Mouse (Mus musculus) left cerebral cortex, adult 11 months (tissue): ENCODE measurements around the gene Ugt1a6b.
"Not testable (repeated sequence)": the region's sequence is repeated elsewhere in the genome, so short reads cannot be mapped to it uniquely, and the experiment has no call there.

Source experiments
- DNase-seq: peaks from one replicate; pipeline ENCODE4 v3.0.0; 2022; ENCODE audit warnings: low spot score

Ugt1a6b gene

DNA sequence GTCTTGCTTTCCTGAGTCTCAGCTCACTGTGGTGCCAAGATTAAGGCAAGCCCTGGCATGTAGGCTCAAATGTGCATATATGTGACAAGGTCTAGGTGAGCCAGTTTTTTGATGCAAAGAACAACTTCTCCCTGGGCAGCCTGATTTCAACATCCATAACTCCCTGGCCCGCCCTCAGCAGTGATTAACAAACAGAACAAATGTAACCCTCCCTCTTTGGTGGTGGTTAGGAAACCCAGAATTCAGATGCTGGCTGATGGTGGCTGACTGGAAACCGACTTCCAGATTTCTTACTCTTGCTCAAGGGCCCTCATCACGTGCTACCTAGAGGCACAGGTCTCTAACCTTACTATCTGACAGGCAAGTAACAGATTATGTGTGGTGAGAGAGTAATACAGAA is at the start of gene Ugt1a6b:
Gene Ugt1a6b, plus strand, starts transcription at position 234 of the 400 bp plus-strand sequence.
- not testable (repeated sequence) for DNase-seq

- DNase-seq: no peak
Observed at GRCm38 (mm10) chr1:88055088-88055487, 48.0 kb upstream of the Ugt1a6b start, which contains the start of gene Ugt1a10. Gene Ugt1a10 (plus strand): TSS chr1:88055388.

- DNase-seq: not testable (repeated sequence)
Observed at GRCm38 (mm10) chr1:88066472-88067102, 36.5 kb upstream of the Ugt1a6b start.

DNA sequence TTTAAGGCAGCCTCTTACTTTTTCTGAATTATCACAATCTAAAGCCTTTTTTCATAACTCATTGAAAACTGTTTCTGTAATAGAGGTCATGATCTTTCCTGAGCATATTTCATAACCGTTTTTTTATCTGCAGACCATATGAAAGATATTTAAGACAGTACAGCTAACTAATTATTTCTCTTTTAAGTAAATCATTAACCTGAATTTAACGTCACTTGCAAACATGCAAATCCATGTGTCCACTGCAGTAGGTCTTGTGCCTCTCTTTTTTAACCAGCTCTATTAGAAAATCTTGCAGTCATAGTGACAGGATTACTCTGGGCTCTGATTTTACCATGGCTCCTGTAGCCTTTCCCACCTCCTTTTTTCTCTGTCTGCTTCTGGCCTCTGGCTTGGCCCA is 32.6 kb upstream of the Ugt1a6b start, which contains the start of gene Ugt1a9:
Gene Ugt1a9, plus strand, starts transcription at position 306 of the 400 bp plus-strand sequence.
- DNase-seq: no peak

- no peak for DNase-seq
Observed at GRCm38 (mm10) chr1:88070902-88071301, 32.1 kb upstream of the Ugt1a6b start.

- DNase-seq: no peak
Observed at GRCm38 (mm10) chr1:88074471-88074870, 28.6 kb upstream of the Ugt1a6b start.

- no peak for DNase-seq
Observed at GRCm38 (mm10) chr1:88077128-88077527, 25.9 kb upstream of the Ugt1a6b start.

GRCm38 (mm10) chr1:88081670-88082069 is 21.4 kb upstream of the Ugt1a6b start:
- DNase-seq: no peak

DNA sequence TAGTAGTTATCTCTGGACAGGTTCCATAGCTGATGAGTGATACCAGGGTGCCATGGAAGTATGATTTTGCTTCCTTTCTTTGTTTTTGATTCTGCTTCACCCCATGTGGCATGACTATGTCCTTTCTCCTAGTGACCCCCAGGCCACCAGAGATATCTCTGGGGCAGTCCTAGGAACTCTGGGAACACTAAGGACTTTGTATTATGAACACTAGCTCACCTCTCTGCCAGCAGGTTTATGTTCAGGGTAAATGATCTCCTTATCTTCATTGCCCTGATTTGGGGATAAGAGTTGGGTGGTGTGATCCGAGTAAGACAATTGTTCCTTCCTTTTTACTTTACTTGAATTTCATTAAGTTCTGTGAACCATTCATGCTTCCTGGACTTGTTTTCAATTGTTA is 16.9 kb upstream of the Ugt1a6b start:
- DNase-seq: no peak

DNA sequence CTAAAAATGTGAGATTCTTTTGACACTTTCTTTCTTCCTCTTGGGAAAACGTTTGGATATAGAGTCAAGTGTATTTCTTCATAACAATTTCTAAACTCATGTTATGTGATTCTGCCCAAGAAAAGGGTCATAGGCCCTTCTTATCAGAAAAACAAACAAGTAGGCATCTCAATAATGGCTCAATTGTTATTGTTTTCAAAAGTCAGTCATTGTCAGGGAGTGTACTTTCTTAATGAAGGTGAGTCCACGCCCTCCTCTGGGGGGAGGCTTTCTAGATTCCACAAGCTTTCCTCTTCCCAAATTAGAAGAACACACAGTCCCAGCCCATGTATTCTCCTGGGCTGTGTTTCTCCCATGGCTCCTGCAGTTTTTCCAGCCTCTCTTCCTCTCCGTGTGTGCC is 15.5 kb upstream of the Ugt1a6b start, which contains the start of gene Ugt1a8:
Gene Ugt1a8, plus strand, starts transcription at position 301 of the 400 bp plus-strand sequence.
- DNase-seq: no peak

DNA sequence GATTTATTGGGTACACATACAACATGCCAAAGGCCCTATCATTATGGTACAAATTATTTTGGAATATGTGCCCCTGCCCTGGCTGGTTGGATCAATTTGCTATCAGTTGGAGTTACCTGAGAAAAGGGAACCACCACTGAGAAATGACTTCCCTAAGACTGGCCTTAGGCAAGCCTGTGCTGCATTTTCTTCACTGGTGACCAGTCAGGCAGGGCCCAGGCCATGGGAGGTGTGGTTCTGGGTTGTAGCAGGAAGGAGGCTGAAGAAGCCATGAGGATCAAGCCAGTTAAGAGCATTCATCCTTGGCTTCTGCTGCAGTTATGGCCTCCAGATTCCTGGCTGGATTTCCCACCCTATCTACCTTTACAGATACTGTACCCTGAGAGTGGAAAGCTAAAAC is 10.7 kb upstream of the Ugt1a6b start:
- no peak for DNase-seq

- DNase-seq: not testable (repeated sequence)
Observed at GRCm38 (mm10) chr1:88094270-88094676, 8.8 kb upstream of the Ugt1a6b start.

- DNase-seq: no peak
Observed at GRCm38 (mm10) chr1:88094941-88095492, 8.0 kb upstream of the Ugt1a6b start, which contains the start of gene Ugt1a7c. Gene Ugt1a7c (plus strand): TSS chr1:88095062.

- not testable (repeated sequence) for DNase-seq
Observed at GRCm38 (mm10) chr1:88098546-88098945, 4.5 kb upstream of the Ugt1a6b start.

DNA sequence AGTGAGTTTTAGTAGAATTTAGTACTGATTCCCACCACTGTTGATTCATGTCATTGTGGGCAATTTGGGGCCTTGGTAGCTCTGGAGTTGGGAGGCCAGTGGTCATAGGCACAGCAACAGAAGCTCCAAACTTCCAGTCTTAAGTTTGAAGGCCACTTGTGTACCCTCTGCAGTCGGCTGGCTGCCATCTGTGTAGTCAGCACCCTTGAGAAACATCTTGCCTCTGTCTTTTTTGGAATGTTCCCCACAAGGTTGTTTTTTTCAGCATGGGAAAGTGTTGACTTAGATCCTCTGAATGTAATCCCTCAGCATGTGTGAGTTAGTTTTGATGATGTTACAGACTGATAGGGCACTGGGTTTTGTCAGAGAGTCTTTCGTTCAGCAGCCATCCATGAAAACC is 3.4 kb upstream of the Ugt1a6b start:
- DNase-seq: not testable (repeated sequence)

DNA sequence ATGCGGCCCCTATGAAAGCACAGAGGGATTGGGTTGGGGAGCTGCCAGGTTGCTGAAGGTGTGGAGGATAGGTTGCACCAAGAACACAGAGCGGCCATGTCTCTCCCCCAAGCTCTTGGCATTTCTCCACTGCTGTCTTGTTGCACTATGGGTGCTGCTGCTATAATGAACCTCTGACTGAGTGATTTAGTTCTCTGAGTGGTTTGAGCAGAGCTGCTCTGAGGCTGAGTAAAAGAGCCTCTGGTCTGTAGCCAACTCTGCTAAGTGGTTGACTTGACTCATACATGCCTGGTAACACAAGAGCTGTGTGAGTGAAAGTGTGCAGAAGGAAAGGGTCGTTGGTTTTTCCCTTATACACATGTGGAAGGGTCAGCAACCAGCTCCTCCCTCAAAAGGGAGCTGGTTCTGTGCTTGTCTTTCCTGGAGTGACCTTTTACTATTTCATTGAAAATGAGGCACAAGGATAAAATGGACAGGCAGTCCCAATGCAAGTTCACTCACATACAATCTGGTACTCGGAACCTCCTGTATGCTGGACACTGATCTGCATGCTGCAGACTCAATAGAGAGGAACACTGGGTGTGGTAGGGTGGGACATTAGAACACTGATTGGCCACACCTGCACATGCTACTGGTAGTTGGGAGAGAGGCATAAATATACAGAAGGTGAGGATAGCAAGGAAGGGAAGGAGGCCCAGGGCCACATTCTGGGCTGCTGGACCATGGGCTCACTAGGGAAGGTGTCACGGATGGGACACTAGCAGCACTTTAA is 831 bp downstream of the Ugt1a6b start:
- DNase-seq: not testable (repeated sequence)

DNA sequence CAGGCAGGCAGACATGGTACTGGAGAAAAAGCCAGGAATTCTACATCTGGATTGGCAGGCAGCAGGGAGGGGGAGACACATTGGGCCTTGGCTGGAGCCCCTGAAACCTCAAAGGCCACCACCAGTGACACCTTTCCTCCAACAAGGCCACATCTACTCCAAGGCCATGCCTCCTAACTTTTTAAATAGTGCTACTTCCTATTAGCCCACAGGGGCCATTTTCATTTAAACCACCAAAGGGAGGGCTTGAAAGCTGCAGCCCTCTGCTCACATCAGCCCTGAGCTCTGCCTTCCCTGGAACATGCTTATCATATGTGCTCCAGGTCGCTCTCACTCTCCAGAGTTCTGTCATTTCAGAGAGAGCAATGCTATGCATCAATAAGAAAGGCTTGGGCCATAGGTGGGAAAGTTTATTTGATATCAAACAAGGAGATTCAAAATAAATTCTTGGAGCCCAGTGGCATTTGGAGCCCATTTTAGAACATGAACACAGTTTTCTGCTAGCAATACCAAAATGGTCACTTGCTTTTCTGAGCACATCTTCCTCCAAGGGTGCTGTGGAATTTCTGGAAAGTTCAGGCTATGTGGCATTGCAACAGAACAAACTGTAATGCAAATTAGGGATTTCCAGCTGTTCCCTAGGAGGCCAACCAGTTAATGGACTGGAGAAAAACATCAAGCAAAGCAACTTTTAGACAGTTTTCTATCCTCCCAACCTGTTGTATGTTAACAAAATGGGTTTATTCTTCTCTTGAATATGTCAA is 1.8 kb downstream of the Ugt1a6b start:
- no peak for DNase-seq

DNA sequence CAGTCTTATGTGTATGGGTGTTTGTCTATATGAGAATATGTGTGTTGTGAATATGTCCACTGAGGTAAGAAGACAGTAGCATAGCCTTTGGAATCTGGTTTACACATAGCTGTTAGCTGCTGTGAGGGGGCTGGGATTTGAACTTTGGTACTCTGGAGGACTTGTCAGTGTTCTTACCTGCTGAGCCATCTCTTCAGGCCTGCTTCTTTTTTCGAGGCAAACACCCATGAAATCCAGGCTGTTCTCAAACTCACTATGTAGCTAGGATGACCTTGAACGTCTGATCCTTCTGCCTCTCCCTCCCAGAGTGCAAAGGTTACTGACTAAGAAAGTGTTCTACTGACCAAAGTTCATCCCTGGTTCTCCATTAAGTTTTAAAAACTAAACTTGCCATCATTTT is 2.6 kb downstream of the Ugt1a6b start:
- DNase-seq: no peak

- not testable (repeated sequence) for DNase-seq
Observed at GRCm38 (mm10) chr1:88109027-88109557, 6.0 kb downstream of the Ugt1a6b start.

DNA sequence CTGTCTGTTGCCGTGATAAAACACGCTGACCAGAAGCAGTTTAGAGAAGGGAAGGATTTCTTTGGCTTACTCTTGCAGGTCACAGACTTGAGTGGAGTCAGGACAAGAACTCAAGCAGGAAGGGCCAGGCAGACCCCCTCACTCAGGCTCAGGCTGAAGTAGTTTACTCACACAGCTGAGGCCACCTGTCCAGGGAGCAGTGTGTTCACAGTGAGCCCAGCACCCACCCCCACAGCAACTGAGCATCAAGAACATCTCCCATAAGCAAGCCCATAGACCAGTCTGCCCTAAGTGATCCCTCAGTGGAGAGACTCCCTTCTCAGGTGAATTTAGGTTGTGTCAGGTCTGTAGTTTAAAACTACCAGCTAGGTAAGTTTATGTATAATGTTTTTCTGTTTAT is 6.6 kb downstream of the Ugt1a6b start:
- DNase-seq: not testable (repeated sequence)

- DNase-seq: not testable (repeated sequence)
Observed at GRCm38 (mm10) chr1:88112769-88113168, 9.7 kb downstream of the Ugt1a6b start.

GRCm38 (mm10) chr1:88120550-88120949 is 17.5 kb downstream of the Ugt1a6b start:
- DNase-seq: not testable (repeated sequence)
